Mouse (Mus musculus): Measurements from ENCODE around the gene Ralgds.

- TF ChIP-seq CTCF (IDR thresholded peaks at IDR 0.05; ENCODE audit: low read depth) (no peak), EP300 (IDR thresholded peaks at IDR 0.05; ENCODE audit: low read depth) (no peak)
Measured at GRCm38 (mm10) chr2:28496671-28497070, 16.3 kb upstream of the Ralgds start, which contains the start of gene Gbgt1.
